Mouse (Mus musculus) liver, embryonic 12.5 days (tissue): Measurements from ENCODE around the gene Il1f6. TPM values are rescaled to one million over a fixed set of nuclear protein-coding genes. Genes with fewer than 3 reads are reported as not detected.
"Not testable (repeated sequence)": the region's sequence is repeated elsewhere in the genome, so short reads cannot be mapped to it uniquely, and the experiment has no call there.

Experiments used
- ATAC-seq: fragments of 200-750 bp; cut with Nextera tagmentation; 2 replicates; pipeline ENCODE4 v1.8.0; 2017; ENCODE audit warnings: moderate number of reproducible peaks, mild to moderate bottlenecking, moderate library complexity
- H3K27ac ChIP-seq: fragments of 300-500 bp; sonication (generic); 2 replicates; pipeline ENCODE4 v1.5.1; 2016; ENCODE audit warnings: mild to moderate bottlenecking
- H3K27me3 ChIP-seq: fragments of 300-500 bp; sonication (generic); replicated peaks from 2 replicates; pipeline ENCODE4 v1.6.1; 2016; ENCODE audit warnings: mild to moderate bottlenecking, moderate library complexity
- H3K36me3 ChIP-seq: fragments of 300-500 bp; sonication (generic); 2 replicates; pipeline ENCODE4 v1.6.1; 2016; ENCODE audit warnings: mild to moderate bottlenecking, moderate library complexity
- H3K4me1 ChIP-seq: fragments of 300-500 bp; sonication (generic); 2 replicates; pipeline ENCODE4 v1.6.1; 2016
- H3K4me2 ChIP-seq: fragments of 300-500 bp; sonication (generic); 2 replicates; pipeline ENCODE4 v1.6.1; 2016; ENCODE audit warnings: mild to moderate bottlenecking, moderate library complexity
- H3K4me3 ChIP-seq: fragments of 300-500 bp; sonication (generic); 2 replicates; pipeline ENCODE4 v1.5.1; 2016; ENCODE audit warnings: mild to moderate bottlenecking, moderate library complexity
- H3K9ac ChIP-seq: fragments of 300-500 bp; sonication (generic); 2 replicates; pipeline ENCODE4 v1.6.1; 2016; ENCODE audit warnings: mild to moderate bottlenecking, moderate library complexity
- H3K9me3 ChIP-seq: fragments of 300-500 bp; sonication (generic); replicated peaks from 2 replicates; pipeline ENCODE4 v1.6.1; 2016; ENCODE audit warnings: mild to moderate bottlenecking, moderate library complexity
- WGBS: fragments of 180-500 bp; shearing (Covaris S2); methylation state at CpG from one replicate; pipeline ENCODE4 v1.1.7; 2016; ENCODE audit not compliant: insufficient replicate concordance; 5-methylcytosine and 5-hydroxymethylcytosine counted together
- polyA plus RNA-seq: library from polyadenylated mRNA; unstranded; fragments of >200 nt; fragmentation: Nextera tagmentation; extraction: Ambion mirVana; gene quantifications from 2 replicates; pipeline ENCODE4 v1.2.1, GENCODE M21; 2016

Gene Il1f6
- not detected in 2 replicates for polyA plus RNA-seq

GRCm38 (mm10) chr2:24215118-24215517 lies at the start of gene Il1f6:
Gene Il1f6 (plus strand): TSS chr2:24215418.
- H3K4me1 ChIP-seq, result no peaks in the 10 kb centered on the region
- no peaks in the 10 kb centered on the region for H3K36me3 ChIP-seq
- no peak within 1 kb of the TSS for H3K27ac ChIP-seq
- H3K9ac ChIP-seq, result no peak within 1 kb of the TSS
- no peak within 1 kb of the TSS for H3K4me3 ChIP-seq
- WGBS, result 65% methylated on average over 2 of the region's 2 CpGs
- H3K9me3 ChIP-seq, result no peaks in the 10 kb centered on the region
- no peak within 1 kb of the TSS for H3K4me2 ChIP-seq
- no peaks in the 10 kb centered on the region for H3K27me3 ChIP-seq
- no peak for ATAC-seq

- H3K36me3 ChIP-seq, H3K9me3 ChIP-seq, H3K27ac ChIP-seq, H3K9ac ChIP-seq, H3K4me1 ChIP-seq, H3K27me3 ChIP-seq, H3K4me3 ChIP-seq, ATAC-seq, H3K4me2 ChIP-seq: not testable (repeated sequence)
- 9% methylated on average over 14 of the region's 14 CpGs for WGBS
Observed at GRCm38 (mm10) chr2:24181683-24182331, 33.4 kb upstream of the Il1f6 start.

- not testable (repeated sequence) for H3K27ac ChIP-seq, H3K4me3 ChIP-seq, H3K9me3 ChIP-seq, H3K9ac ChIP-seq, H3K27me3 ChIP-seq, ATAC-seq, H3K36me3 ChIP-seq, H3K4me1 ChIP-seq, H3K4me2 ChIP-seq
- 52% methylated on average over 13 of the region's 13 CpGs for WGBS
Observed at GRCm38 (mm10) chr2:24182423-24183147, 32.6 kb upstream of the Il1f6 start.

GRCm38 (mm10) chr2:24184092-24184491 lies 31.1 kb upstream of the Il1f6 start:
- not testable (repeated sequence) for H3K27ac ChIP-seq, ATAC-seq, H3K4me2 ChIP-seq, H3K27me3 ChIP-seq, H3K9me3 ChIP-seq, H3K4me3 ChIP-seq, H3K36me3 ChIP-seq, H3K9ac ChIP-seq, H3K4me1 ChIP-seq

GRCm38 (mm10) chr2:24186176-24186575 lies 29.0 kb upstream of the Il1f6 start, which contains the start of gene Il1f9:
Gene Il1f9 (plus strand): TSS chr2:24186476.
- Histone ChIP-seq H3K9me3 (no peaks in the 10 kb centered on the region), H3K4me3 (no peak within 1 kb of the TSS), H3K9ac (no peak within 1 kb of the TSS), H3K27ac (no peak within 1 kb of the TSS), H3K27me3 (no peaks in the 10 kb centered on the region), H3K36me3 (no peaks in the 10 kb centered on the region), H3K4me1 (no peaks in the 10 kb centered on the region), H3K4me2 (no peak within 1 kb of the TSS)
- 95% methylated on average over 1 of the region's 1 CpGs for WGBS
- ATAC-seq, result no peak

GRCm38 (mm10) chr2:24187585-24187984 lies 27.6 kb upstream of the Il1f6 start:
- H3K27ac ChIP-seq, result no peak overlapping the region
- no peak overlapping the region for H3K9ac ChIP-seq
- no peak overlapping the region for H3K4me2 ChIP-seq
- no peak overlapping the region for H3K4me3 ChIP-seq
- no peak for ATAC-seq
- H3K4me1 ChIP-seq, result no peaks in the 10 kb centered on the region
- H3K27me3 ChIP-seq, result no peaks in the 10 kb centered on the region
- 49% methylated on average over 6 of the region's 6 CpGs for WGBS
- no peaks in the 10 kb centered on the region for H3K9me3 ChIP-seq
- H3K36me3 ChIP-seq, result no peaks in the 10 kb centered on the region

GRCm38 (mm10) chr2:24188189-24188588 lies 27.0 kb upstream of the Il1f6 start:
- H3K9ac ChIP-seq, result no peak overlapping the region
- H3K27ac ChIP-seq, result no peak overlapping the region
- H3K4me1 ChIP-seq, result no peaks in the 10 kb centered on the region
- no peaks in the 10 kb centered on the region for H3K36me3 ChIP-seq
- no peak overlapping the region for H3K4me2 ChIP-seq
- no peaks in the 10 kb centered on the region for H3K27me3 ChIP-seq
- no peaks in the 10 kb centered on the region for H3K9me3 ChIP-seq
- 45% methylated on average over 1 of the region's 1 CpGs for WGBS
- H3K4me3 ChIP-seq, result no peak overlapping the region
- no peak for ATAC-seq

GRCm38 (mm10) chr2:24227191-24227590 lies 12.0 kb downstream of the Il1f6 start:
- WGBS, result 47% methylated on average over 2 of the region's 2 CpGs
- Histone ChIP-seq H3K4me2 (no peak overlapping the region), H3K27me3 (no peaks in the 10 kb centered on the region), H3K4me3 (no peak overlapping the region), H3K4me1 (no peaks in the 10 kb centered on the region), H3K27ac (no peak overlapping the region), H3K9ac (no peak overlapping the region), H3K36me3 (no peaks in the 10 kb centered on the region), H3K9me3 (0 out of 2 replicates have a peak, but pooled peaks cover under 1% of the 10 kb centered on the region)
- ATAC-seq, result no peak

- H3K9ac ChIP-seq, result no peak overlapping the region
- no peak for ATAC-seq
- WGBS, result 71% methylated on average over 1 of the region's 1 CpGs
- H3K4me2 ChIP-seq, result no peak overlapping the region
- no peaks in the 10 kb centered on the region for H3K4me1 ChIP-seq
- no peaks in the 10 kb centered on the region for H3K36me3 ChIP-seq
- H3K27me3 ChIP-seq, result no peaks in the 10 kb centered on the region
- no peak overlapping the region for H3K4me3 ChIP-seq
- no peaks in the 10 kb centered on the region for H3K9me3 ChIP-seq
- H3K27ac ChIP-seq, result no peak overlapping the region
Observed at GRCm38 (mm10) chr2:24267503-24267902, 52.3 kb downstream of the Il1f6 start.

GRCm38 (mm10) chr2:24273619-24274018 lies 58.4 kb downstream of the Il1f6 start:
- 68% methylated on average over 2 of the region's 2 CpGs for WGBS
- H3K9ac ChIP-seq, result no peak overlapping the region

GRCm38 (mm10) chr2:24275146-24275545 lies 59.9 kb downstream of the Il1f6 start:
- Histone ChIP-seq H3K4me1 (no peaks in the 10 kb centered on the region), H3K9ac (no peak overlapping the region), H3K9me3 (no peaks in the 10 kb centered on the region), H3K27ac (no peak overlapping the region), H3K27me3 (no peaks in the 10 kb centered on the region), H3K36me3 (no peaks in the 10 kb centered on the region), H3K4me2 (no peak overlapping the region), H3K4me3 (no peak overlapping the region)
- ATAC-seq, result no peak
- 22% methylated on average over 1 of the region's 1 CpGs for WGBS

More at GRCm38 (mm10) chr2:24273619-24274018, 58.4 kb downstream of the Il1f6 start:
- H3K4me3 ChIP-seq, result no peak overlapping the region
- no peaks in the 10 kb centered on the region for H3K36me3 ChIP-seq
- no peak for ATAC-seq
- no peaks in the 10 kb centered on the region for H3K9me3 ChIP-seq
- H3K4me1 ChIP-seq, result no peaks in the 10 kb centered on the region
- H3K27ac ChIP-seq, result no peak overlapping the region
- no peak overlapping the region for H3K4me2 ChIP-seq
- no peaks in the 10 kb centered on the region for H3K27me3 ChIP-seq
